Mouse (Mus musculus) kidney, postnatal 14 days (tissue): Measurements from ENCODE around the gene Brd1.
A peak's percentile ranks its signal among the peaks of the same experiment; 100 is the strongest.
"Not testable (repeated sequence)": the region's sequence is repeated elsewhere in the genome, so short reads cannot be mapped to it uniquely, and the experiment has no call there.

Source experiments
- DNase-seq: peaks from one replicate; pipeline ENCODE4 v3.0.0; 2022; ENCODE audit warnings: mixed read lengths

The Brd1 gene

DNA sequence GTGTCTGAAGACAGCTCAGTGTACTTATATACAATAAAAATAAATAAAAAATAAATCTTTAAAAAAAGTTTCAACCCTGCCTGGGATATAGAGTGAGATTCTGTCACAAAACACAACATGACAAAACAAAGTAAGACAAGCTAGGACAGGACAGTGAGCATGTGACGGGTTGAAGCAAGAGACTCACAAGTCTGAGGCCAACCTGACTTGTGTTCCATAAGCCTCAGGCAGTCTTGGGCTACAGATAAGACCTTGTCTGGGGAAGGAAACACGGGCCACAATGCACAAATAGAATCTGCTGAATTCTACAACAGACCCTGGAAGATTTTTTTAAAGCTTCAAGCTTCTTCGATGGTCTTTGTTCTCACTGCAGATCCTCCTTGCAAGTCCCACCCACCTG is 6.8 kb downstream of the Brd1 start:
- DNase-seq: no peak

DNA sequence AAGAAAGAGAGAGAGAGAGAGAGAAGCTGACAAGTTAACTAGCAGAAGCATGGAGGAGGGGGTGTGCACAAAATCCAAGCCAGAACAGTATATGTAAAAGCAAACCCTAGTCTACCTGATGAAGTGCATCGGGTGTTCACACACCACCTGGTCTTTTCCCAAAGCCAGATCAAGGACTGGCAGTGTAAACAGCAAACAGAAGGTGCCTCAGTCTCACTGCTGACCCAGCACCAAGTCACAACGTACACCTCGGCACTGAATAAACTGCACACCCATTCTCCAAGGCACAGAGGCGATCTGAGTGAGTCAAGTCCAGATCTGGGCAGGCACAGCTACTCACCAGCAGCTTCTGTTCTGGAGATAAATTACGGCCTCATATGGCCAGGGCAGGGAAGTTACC is 9.0 kb downstream of the Brd1 start:
- DNase-seq: no peak

GRCm38 (mm10) chr15:88724311-88724710 is 9.7 kb downstream of the Brd1 start:
- DNase-seq: no peak

DNA sequence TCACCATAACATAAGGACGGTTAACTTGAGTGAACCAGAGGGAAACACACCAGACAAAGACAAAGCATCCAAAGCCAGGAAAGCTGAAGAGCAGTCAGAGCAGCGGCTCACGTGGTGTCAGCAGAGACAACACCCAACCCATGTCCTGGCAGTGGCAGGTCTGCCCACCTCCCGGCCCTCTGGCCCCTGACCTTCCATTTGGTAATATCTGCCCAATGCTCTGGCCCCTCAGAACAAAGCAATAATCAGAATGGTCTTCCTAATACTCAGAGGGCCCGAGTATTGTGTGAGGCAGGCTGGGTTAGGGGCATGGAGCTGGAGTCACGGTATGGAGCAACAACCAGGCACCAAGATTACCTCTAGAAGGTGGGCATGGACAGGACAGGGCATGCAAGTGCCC is 10.8 kb downstream of the Brd1 start:
- DNase-seq: no peak

GRCm38 (mm10) chr15:88717239-88717638 is 16.8 kb downstream of the Brd1 start:
- DNase-seq: peak; percentile 27

GRCm38 (mm10) chr15:88716350-88716749 is 17.7 kb downstream of the Brd1 start:
- peak; percentile 29 for DNase-seq

DNA sequence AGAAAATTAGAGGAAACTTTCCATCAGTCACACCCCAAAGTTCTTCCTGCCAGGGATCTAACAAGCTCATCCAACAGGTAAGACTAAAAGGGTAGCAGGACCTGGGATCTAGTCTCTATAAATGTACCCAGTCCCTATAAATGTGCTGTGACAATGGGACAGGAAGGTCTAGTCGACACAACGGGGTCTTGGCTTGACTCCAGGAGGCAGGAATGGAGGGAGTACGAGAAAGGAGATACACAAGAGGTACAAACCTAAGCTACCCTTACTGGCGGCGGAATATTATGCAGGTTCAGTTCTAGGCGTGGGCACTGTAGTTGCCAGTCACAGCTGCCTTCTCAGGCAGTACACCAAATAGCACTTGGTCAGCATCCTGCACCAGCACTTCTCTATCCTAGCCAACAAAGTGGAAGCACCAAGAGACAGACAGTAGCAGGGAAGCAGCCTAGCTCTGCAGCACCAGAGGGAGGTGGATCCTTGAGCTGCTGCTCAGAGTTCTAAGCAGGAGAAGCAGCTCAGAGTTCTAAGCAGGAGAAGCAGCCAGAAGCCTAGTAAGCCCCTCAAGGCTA is 19.9 kb downstream of the Brd1 start:
- DNase-seq: no peak

DNA sequence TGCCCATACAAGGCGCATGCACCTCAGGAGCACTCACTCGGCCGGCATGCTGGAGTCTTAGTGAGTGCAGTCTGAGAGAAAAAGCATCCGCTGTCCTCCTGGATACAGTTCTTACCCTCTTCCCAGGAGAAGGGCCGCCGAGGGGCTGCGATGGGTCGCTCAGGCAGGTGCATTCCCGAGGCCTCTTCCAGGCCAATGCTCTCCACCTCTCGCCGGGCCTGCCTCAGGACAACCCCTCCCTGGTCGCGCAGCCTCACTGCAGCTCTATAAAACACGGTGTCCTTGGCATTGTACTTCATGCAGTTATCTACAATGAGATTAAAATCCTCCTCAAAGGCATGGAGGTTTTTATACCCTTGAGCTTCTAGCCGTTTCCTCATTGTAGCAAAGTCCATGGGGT is 21.5 kb downstream of the Brd1 start:
- DNase-seq: no peak

DNA sequence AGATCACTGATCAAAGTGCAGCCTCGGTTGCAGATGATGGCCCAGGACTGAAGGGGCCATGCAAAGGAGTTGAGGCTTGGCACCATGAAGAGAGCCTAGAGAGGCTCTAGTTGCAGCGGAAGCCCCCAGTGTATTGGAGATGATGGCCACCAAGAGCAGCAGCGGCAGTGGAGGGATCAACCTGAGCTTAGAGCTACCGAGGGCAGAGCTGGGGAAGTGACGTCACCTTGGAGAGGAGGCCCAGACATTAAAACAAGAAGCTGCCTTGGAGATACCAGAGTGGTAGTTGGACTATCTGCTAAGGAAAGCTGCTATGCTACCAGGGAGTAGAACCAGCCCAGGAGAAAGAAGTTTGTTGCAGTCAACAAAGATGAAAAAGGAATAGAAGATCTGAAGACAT is 24.2 kb downstream of the Brd1 start:
- no peak for DNase-seq

- DNase-seq: no peak
These were observed 25.1 kb downstream of the Brd1 start for GRCm38 (mm10) chr15:88708657-88709511.

DNA sequence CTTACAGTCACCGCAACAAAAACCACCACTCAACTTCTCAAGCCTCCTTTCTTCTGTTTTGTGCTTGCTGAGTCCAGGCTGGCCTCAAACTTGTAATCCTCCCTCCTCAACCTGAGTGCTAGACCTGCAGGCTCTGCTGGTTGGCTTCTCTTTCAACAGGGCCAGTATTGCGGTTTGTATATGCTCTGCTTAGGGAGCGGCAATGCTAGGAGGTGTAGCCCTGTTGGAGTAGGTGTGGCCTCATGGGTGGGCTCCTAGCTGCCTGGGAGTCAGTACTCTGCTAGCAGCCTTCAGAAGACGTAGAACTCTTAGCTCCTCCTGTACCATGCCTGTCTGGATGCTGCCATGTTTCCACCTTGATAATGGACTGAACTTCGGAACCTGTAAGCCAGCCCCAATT is 25.8 kb downstream of the Brd1 start:
- no peak for DNase-seq

- not testable (repeated sequence) for DNase-seq
These were observed 27.0 kb downstream of the Brd1 start for GRCm38 (mm10) chr15:88706987-88707386.

GRCm38 (mm10) chr15:88706320-88706719 is 27.7 kb downstream of the Brd1 start:
- DNase-seq: peak; percentile 26

GRCm38 (mm10) chr15:88704284-88704683 is 29.7 kb downstream of the Brd1 start:
- peak; percentile 34 for DNase-seq

- DNase-seq: peak; percentile 29
These were observed 31.5 kb downstream of the Brd1 start for GRCm38 (mm10) chr15:88702501-88702900.

- DNase-seq: no peak
These were observed 33.3 kb downstream of the Brd1 start for GRCm38 (mm10) chr15:88700759-88701158.

- no peak for DNase-seq
These were observed 34.5 kb downstream of the Brd1 start for GRCm38 (mm10) chr15:88699508-88699907.

- no peak for DNase-seq
These were observed 36.4 kb downstream of the Brd1 start for GRCm38 (mm10) chr15:88697586-88697985.

- DNase-seq: no peak
These were observed 38.0 kb downstream of the Brd1 start for GRCm38 (mm10) chr15:88696055-88696454.

- DNase-seq: peak; percentile 72
These were observed 40.0 kb downstream of the Brd1 start for GRCm38 (mm10) chr15:88694033-88694432.

GRCm38 (mm10) chr15:88692720-88693119 is 41.3 kb downstream of the Brd1 start:
- no peak for DNase-seq

DNA sequence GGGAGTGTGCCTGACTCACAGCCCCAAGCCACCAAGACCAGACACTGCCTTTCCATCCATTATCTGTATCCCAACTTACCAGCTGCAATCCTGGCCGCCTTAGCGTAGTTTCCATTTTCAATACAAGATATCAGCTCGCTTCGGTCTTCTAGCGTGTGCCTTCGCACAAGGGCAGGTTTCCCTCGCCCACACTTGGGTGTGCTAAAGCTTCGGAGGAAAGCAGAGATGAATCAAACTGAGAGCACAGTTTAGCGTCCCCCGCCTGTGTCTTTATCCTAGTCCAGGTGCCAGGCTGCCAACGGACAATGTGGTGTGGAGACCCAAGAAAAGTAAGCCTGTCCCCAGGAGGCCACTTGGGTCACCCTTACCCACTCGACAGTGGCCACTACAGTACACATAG is 42.9 kb downstream of the Brd1 start:
- no peak for DNase-seq

GRCm38 (mm10) chr15:88688120-88688519 is 45.9 kb downstream of the Brd1 start:
- no peak for DNase-seq

DNA sequence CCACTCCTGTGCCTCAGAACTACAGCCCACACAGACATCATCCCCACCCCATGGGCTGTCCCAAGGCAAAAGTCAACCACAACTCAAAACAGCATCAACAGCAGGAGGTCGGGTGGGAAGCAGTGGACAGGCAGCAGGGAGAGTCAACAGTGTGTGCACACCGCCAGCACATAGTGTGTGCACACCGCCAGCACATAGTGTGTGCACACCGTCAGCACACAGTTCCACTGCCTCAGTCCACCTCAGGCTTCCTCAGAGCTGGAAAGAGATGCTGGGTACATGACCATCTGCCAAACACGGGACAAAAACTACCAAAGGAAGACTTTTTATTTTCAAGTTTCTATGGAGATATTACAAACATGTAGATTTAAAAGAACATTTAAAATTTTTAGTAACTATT is 47.3 kb downstream of the Brd1 start:
- DNase-seq: no peak

- no peak for DNase-seq
These were observed 50.0 kb downstream of the Brd1 start for GRCm38 (mm10) chr15:88684039-88684438.
